Mouse (Mus musculus) bone marrow, adult 2 months (tissue): ENCODE results near the gene Bpifb9a. TPM values are rescaled to one million over a fixed set of nuclear protein-coding genes. Genes with fewer than 3 reads are reported as not detected.
"Not testable (repeated sequence)": the region's sequence is repeated elsewhere in the genome, so short reads cannot be mapped to it uniquely, and the experiment has no call there.

Source experiments
- H3K27ac ChIP-seq: fragments of 200-500 bp; 2 replicates; pipeline ENCODE4 v1.5.1; 2012; ENCODE audit warnings: low read depth, mild to moderate bottlenecking, control low read depth, inconsistent platforms, low read length; ENCODE audit not compliant: control insufficient read depth, poor library complexity, insufficient read depth
- H3K4me1 ChIP-seq: fragments of 200-500 bp; 2 replicates; pipeline ENCODE4 v1.6.1; 2011; ENCODE audit warnings: low read length; ENCODE audit not compliant: control insufficient read depth, insufficient read depth
- H3K4me3 ChIP-seq: fragments of 200-500 bp; replicated peaks from 2 replicates; pipeline ENCODE3; 2011; ENCODE audit warnings: mild to moderate bottlenecking, low read depth, low read length, control low read depth; ENCODE audit not compliant: control insufficient read depth
- CTCF ChIP-seq: fragments of 200-500 bp; IDR thresholded peaks from 2 replicates; pipeline ENCODE4 v1.5.1; 2011; ENCODE audit warnings: low read length, control low read depth; ENCODE audit not compliant: control insufficient read depth, insufficient read depth
- POLR2A ChIP-seq: fragments of 200-500 bp; IDR thresholded peaks from 2 replicates; pipeline ENCODE4 v1.6.1; 2011; ENCODE audit warnings: low read depth, mild to moderate bottlenecking, control low read depth, low read length, borderline replicate concordance; ENCODE audit not compliant: control insufficient read depth
- WGBS: fragments of 180-500 bp; shearing (Covaris S2); methylation state at CpG from one replicate; pipeline ENCODE4 v1.1.7; 2018; 5-methylcytosine and 5-hydroxymethylcytosine counted together
- polyA plus RNA-seq: library from polyadenylated mRNA; stranded (reverse); fragments of >200 nt; gene quantifications from 2 replicates; pipeline ENCODE4 v1.2.4, GENCODE M21; 2011; ENCODE audit warnings: low replicate concordance; ENCODE audit not compliant: missing spikeins, insufficient read depth, insufficient read length

Gene Bpifb9a
- polyA plus RNA-seq, 1 experiment, result not detected

DNA sequence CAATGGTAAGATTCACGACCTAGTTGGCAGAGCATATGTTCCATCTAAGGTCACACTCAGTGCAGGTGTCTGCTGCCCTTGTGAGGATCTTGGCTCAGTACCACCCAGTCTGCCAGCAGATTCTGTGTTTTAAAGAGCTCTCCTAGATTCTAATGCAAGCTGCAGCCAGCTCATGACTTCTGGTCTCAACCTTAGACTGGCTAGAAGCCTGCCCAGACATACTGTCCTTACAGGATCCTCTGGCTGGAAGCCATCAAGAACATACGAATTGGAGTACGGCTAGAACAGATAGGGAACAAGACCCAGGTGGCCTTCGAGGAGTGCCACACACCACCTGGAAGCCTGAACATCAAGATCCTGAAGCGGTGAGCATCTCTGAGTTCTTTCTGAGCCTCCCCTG is 29.8 kb upstream of the Bpifb9a start:
- 81% methylated on average over 5 of the region's 5 CpGs for WGBS
- Histone ChIP-seq H3K4me3 (no peak overlapping the region), H3K4me1 (no peaks in the 10 kb centered on the region), H3K27ac (no peak overlapping the region)
- TF ChIP-seq POLR2A (no peak), CTCF (no peak)

DNA sequence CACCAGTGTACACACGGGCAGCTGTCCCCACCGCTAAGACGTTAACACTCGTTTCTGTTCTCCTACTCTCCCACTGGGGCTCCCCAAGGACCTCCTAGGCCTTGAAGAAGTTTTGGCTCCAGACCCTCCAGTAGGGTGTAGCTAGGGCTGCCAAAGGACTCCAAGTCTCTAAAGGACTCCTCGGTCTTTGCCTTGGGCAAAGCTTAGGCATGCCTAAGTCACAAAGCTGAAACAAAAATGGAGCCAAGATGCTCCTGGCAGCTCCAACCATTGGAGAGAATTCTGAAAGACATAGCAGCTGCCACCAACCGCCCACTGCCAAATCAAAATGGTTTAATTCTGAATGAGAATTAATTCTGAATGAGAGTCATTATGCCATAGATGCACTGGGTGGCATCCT is 24.2 kb upstream of the Bpifb9a start:
- H3K4me3 ChIP-seq, result no peak overlapping the region
- TF ChIP-seq CTCF (no peak), POLR2A (no peak)
- no peaks in the 10 kb centered on the region for H3K4me1 ChIP-seq
- WGBS, result 81% methylated on average over 6 of the region's 6 CpGs
- H3K27ac ChIP-seq, result no peak overlapping the region

DNA sequence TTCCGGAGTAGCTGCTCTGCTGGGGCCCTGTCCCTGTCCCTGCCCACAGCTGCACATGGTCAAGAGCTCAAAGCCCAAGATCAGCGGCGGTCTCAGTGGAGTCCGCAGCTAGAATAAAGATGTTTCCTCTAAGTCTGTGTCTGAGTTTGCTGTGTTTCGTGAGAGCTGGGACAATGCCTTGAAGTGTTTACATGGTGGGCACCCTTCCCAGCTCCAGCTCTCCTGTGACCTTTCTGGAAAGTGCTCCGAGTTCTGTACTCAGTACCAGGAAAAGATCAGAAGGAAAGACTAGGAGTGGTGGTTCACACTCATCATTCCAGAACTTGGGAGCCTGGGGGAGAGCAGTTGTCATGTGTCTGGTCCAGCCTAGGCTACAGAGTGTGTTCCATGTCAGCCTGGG is 16.9 kb upstream of the Bpifb9a start:
- TF ChIP-seq CTCF (no peak), POLR2A (no peak)
- Histone ChIP-seq H3K27ac (no peak overlapping the region), H3K4me3 (no peak overlapping the region), H3K4me1 (no peaks in the 10 kb centered on the region)
- 74% methylated on average over 6 of the region's 6 CpGs for WGBS

- H3K4me3 ChIP-seq, H3K27ac ChIP-seq, H3K4me1 ChIP-seq: not testable (repeated sequence)
- 89% methylated on average over 12 of the region's 12 CpGs for WGBS
Measured at GRCm38 (mm10) chr2:154242726-154243125, 14.9 kb upstream of the Bpifb9a start.

DNA sequence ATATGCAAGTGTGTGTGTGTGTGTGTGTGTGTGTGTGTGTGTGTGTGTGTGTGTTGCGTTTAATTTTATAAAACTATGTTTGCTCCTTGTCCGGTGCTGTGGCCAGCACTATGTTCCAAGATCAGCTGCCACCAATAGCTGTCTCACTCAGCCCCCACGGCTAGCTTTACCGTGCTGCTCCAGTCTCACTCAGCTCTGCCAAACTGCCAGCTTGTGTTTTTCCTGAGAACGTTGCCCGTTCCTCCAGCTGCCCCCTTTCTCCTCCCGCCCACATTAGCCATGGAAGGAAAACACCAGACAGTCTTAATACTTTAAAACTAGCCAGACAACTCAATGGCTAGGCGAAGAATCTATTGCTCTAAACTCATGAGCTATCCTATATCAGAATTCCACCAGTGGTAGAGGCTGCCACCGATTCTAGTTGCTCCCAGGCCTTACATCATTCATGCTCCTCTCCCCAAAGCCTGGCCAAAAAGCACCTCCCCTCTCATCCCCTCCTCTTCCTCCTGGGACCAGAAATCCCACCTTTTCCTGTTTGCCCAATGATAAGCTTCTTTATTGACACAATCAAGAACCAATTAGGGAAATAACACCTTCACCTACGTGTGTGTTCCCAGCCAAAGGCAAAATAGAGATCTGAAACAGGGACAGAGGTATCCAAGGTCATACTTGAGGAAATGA is 14.2 kb upstream of the Bpifb9a start:
- H3K27ac ChIP-seq, result no peak overlapping the region
- 77% methylated on average over 10 of the region's 10 CpGs for WGBS
- H3K4me1 ChIP-seq, result no peaks in the 10 kb centered on the region

DNA sequence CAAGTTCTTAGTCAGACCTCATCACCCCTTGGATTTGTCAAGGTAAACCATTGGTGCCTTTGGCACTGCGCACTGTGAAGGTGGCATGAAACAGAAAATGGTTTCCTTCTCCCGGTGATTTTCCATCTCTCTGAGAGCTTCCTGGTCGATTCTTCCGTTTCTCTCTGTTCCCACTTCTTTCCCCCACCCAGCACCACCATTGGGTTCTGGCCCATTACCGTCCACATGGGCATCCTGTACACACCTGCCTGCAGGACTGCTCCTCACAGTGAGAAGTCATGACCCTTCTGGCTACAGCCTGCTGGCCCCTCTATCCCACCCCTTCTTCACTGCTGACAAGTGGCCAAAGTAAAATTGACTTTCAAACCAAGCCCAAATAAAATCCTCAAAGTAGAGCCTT is 12.3 kb upstream of the Bpifb9a start:
- Histone ChIP-seq H3K27ac (no peak overlapping the region), H3K4me3 (no peak overlapping the region), H3K4me1 (no peaks in the 10 kb centered on the region)
- TF ChIP-seq POLR2A (no peak), CTCF (no peak)
- 81% methylated on average over 5 of the region's 5 CpGs for WGBS

More for the DNA sequence above, 14.2 kb upstream of the Bpifb9a start:
- TF ChIP-seq CTCF, result no peak
- no peak for TF ChIP-seq POLR2A
- H3K4me3 ChIP-seq, result no peak overlapping the region

- H3K4me1 ChIP-seq, H3K4me3 ChIP-seq, H3K27ac ChIP-seq: not testable (repeated sequence)
- 41% methylated on average over 2 of the region's 4 CpGs for WGBS
Measured at GRCm38 (mm10) chr2:154255254-154255653, 2.4 kb upstream of the Bpifb9a start.

DNA sequence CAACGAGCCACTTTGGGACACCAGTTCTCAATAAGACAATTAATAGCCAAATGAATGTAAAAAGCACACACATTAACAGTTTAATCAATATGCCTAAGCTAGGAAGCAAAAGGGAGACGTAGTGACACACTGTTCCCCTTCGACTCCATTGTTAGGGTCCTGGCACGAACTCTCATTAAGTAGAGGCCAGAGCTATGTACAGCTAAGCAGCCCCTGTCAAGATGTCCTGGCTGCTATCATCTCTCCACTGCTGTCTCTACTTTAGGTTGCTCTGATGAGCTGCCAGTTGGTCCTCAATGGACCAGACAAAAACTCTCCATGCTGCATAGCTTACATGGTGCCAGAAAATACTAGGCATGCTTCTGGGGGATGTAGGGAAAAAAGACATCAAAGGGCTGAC is 1.9 kb upstream of the Bpifb9a start:
- WGBS, result 73% methylated on average over 4 of the region's 4 CpGs
- Histone ChIP-seq H3K4me3 (no peak overlapping the region), H3K27ac (no peak overlapping the region), H3K4me1 (no peaks in the 10 kb centered on the region)
- no peak for TF ChIP-seq CTCF
- no peak for TF ChIP-seq POLR2A

GRCm38 (mm10) chr2:154264397-154264796 is 6.7 kb downstream of the Bpifb9a start:
- 29% methylated on average over 3 of the region's 3 CpGs for WGBS
- H3K27ac ChIP-seq, H3K4me3 ChIP-seq: not testable (repeated sequence)

GRCm38 (mm10) chr2:154291866-154292265 is 34.2 kb downstream of the Bpifb9a start:
- H3K27ac ChIP-seq, H3K4me1 ChIP-seq, H3K4me3 ChIP-seq: not testable (repeated sequence)
- WGBS, result 87% methylated on average over 3 of the region's 3 CpGs

More at GRCm38 (mm10) chr2:154264397-154264796, 6.7 kb downstream of the Bpifb9a start:
- H3K4me1 ChIP-seq, result not testable (repeated sequence)
